Mouse (Mus musculus): ENCODE data around the gene Vmn2r98. TPM values are rescaled to one million over a fixed set of nuclear protein-coding genes. Genes with fewer than 3 reads are reported as not detected.
"Not testable (repeated sequence)": the region's sequence is repeated elsewhere in the genome, so short reads cannot be mapped to it uniquely, and the experiment has no call there.

Gene Vmn2r98
- polyA plus RNA-seq (2014; fragmentation: Nextera tagmentation; extraction: Ambion mirVana), result not detected in 2 replicates

GRCm38 (mm10) chr17:19053160-19053559, at the start of gene Vmn2r98:
TSS of gene Vmn2r98 (plus strand) at chr17:19053460.
- not testable (repeated sequence) for DNase-seq (ENCODE audit: low spot score); H3K9me3 ChIP-seq (ENCODE audit: control insufficient read depth, low read length); H3K27ac ChIP-seq (ENCODE audit: low read depth, low read length); H3K4me1 ChIP-seq (ENCODE audit: control insufficient read depth, insufficient read depth, low read length); H3K4me3 ChIP-seq (ENCODE audit: low read depth, low read length); H3K9ac ChIP-seq (ENCODE audit: low read length); H3K27me3 ChIP-seq (ENCODE audit: control insufficient read depth, insufficient read depth, low read length); ATAC-seq (ENCODE audit: insufficient read depth, low FRiP score, low TSS enrichment); H3K36me3 ChIP-seq (ENCODE audit: control insufficient read depth, insufficient read depth, low read length); H3K4me2 ChIP-seq (ENCODE audit: low read depth)

GRCm38 (mm10) chr17:19031441-19031840, 21.8 kb upstream of the Vmn2r98 start:
- H3K27ac ChIP-seq (ENCODE audit: low read depth, low read length); H3K9ac ChIP-seq (ENCODE audit: low read length); H3K27me3 ChIP-seq (ENCODE audit: control insufficient read depth, insufficient read depth, low read length); H3K36me3 ChIP-seq (ENCODE audit: control insufficient read depth, insufficient read depth, low read length); ATAC-seq (ENCODE audit: insufficient read depth, low FRiP score, low TSS enrichment); DNase-seq (ENCODE audit: low spot score); H3K4me3 ChIP-seq (ENCODE audit: low read depth, low read length); H3K9me3 ChIP-seq (ENCODE audit: control insufficient read depth, low read length); H3K4me1 ChIP-seq (ENCODE audit: control insufficient read depth, insufficient read depth, low read length); H3K4me2 ChIP-seq (ENCODE audit: low read depth): not testable (repeated sequence)
- WGBS, result 86% methylated on average over 1 of the region's 1 CpGs

GRCm38 (mm10) chr17:19031962-19032361, 21.3 kb upstream of the Vmn2r98 start:
- DNase-seq (ENCODE audit: low spot score) (no peak), ATAC-seq (ENCODE audit: insufficient read depth, low FRiP score, low TSS enrichment) (no peak)
- H3K4me1 ChIP-seq (ENCODE audit: control insufficient read depth, insufficient read depth, low read length), result no peaks in the 10 kb centered on the region
- H3K9ac ChIP-seq (ENCODE audit: low read length), result no peak overlapping the region
- H3K36me3 ChIP-seq (ENCODE audit: control insufficient read depth, insufficient read depth, low read length), result no peaks in the 10 kb centered on the region
- H3K4me3 ChIP-seq (ENCODE audit: low read depth, low read length), result no peak overlapping the region
- H3K9me3 ChIP-seq (ENCODE audit: control insufficient read depth, low read length), result no peaks in the 10 kb centered on the region
- H3K27me3 ChIP-seq (ENCODE audit: control insufficient read depth, insufficient read depth, low read length), result no peaks in the 10 kb centered on the region
- no peak overlapping the region for H3K4me2 ChIP-seq (ENCODE audit: low read depth)
- WGBS, result 60% methylated on average over 2 of the region's 2 CpGs
- H3K27ac ChIP-seq (ENCODE audit: low read depth, low read length), result no peak overlapping the region

GRCm38 (mm10) chr17:19032721-19033120, 20.5 kb upstream of the Vmn2r98 start:
- Histone ChIP-seq H3K36me3 (ENCODE audit: control insufficient read depth, insufficient read depth, low read length) (no peaks in the 10 kb centered on the region), H3K9ac (ENCODE audit: low read length) (no peak overlapping the region), H3K9me3 (ENCODE audit: control insufficient read depth, low read length) (no peaks in the 10 kb centered on the region), H3K27ac (ENCODE audit: low read depth, low read length) (no peak overlapping the region), H3K27me3 (ENCODE audit: control insufficient read depth, insufficient read depth, low read length) (no peaks in the 10 kb centered on the region), H3K4me3 (ENCODE audit: low read depth, low read length) (no peak overlapping the region), H3K4me2 (ENCODE audit: low read depth) (no peak overlapping the region), H3K4me1 (ENCODE audit: control insufficient read depth, insufficient read depth, low read length) (no peaks in the 10 kb centered on the region)
- 63% methylated on average over 3 of the region's 3 CpGs for WGBS
- ATAC-seq (ENCODE audit: insufficient read depth, low FRiP score, low TSS enrichment) (no peak), DNase-seq (ENCODE audit: low spot score) (no peak)

Other genes starting within 250 kb of the Vmn2r98 start
- gene Vmn2r97, start 139.2 kb upstream of the Vmn2r98 start, polyA plus RNA-seq (2014; fragmentation: Nextera tagmentation; extraction: Ambion mirVana), result not detected in 2 replicates

Measured in neural tube, embryonic 11.5 days (tissue).